Mouse (Mus musculus): ENCODE results near the gene Magea4. TPM values are rescaled to one million over a fixed set of nuclear protein-coding genes. Genes with fewer than 3 reads are reported as not detected.

Magea4 gene
- not detected for total RNA-seq (2018; cell fraction: chromatin; rRNA removed)
- total RNA-seq (2018; cell fraction: cytosol; rRNA removed): not detected
- not detected for total RNA-seq (2018; cell fraction: nucleus; rRNA removed)
- polyA plus RNA-seq (2018): not detected in 3 replicates

- WGBS (ENCODE audit: missing documents): 83% methylated on average over 2 of the region's 2 CpGs
- H3K79me2 ChIP-seq (ENCODE audit: inconsistent target): no peaks in the 10 kb centered on the region
- H3K27ac ChIP-seq: no peak within 1 kb of the TSS
- no peak within 1 kb of the TSS for H3K4me3 ChIP-seq (ENCODE audit: inconsistent target)
- H3K36me3 ChIP-seq (ENCODE audit: inconsistent target): no peaks in the 10 kb centered on the region
These were observed at the start of gene Magea4 for GRCm38 (mm10) chrX:72221717-72222116. TSS of gene Magea4 (plus strand) at chrX:72222017.

GRCm38 (mm10) chrX:72202944-72203554 lies 18.8 kb upstream of the Magea4 start:
- H3K4me3 ChIP-seq (ENCODE audit: inconsistent target): no peak overlapping the region
- no peaks in the 10 kb centered on the region for H3K36me3 ChIP-seq (ENCODE audit: inconsistent target)
- no peaks in the 10 kb centered on the region for H3K79me2 ChIP-seq (ENCODE audit: inconsistent target)
- 55% methylated on average over 4 of the region's 4 CpGs for WGBS (ENCODE audit: missing documents)
- H3K27ac ChIP-seq: no peak overlapping the region

- H3K4me3 ChIP-seq (ENCODE audit: inconsistent target): no peak overlapping the region
- 45% methylated on average over 8 of the region's 11 CpGs for WGBS (ENCODE audit: missing documents)
- H3K27ac ChIP-seq: no peak overlapping the region
- H3K79me2 ChIP-seq (ENCODE audit: inconsistent target): no peaks in the 10 kb centered on the region
- H3K36me3 ChIP-seq (ENCODE audit: inconsistent target): no peaks in the 10 kb centered on the region
These were observed 48.8 kb downstream of the Magea4 start for GRCm38 (mm10) chrX:72270637-72271036.

Other genes starting within 250 kb of the Magea4 start
- gene Fate1, start 249.0 kb upstream of the Magea4 start, polyA plus RNA-seq (2018): not detected in 3 replicates
- not detected in 3 replicates for gene Cnga2, start 230.2 kb upstream of the Magea4 start, polyA plus RNA-seq (2018)
- gene Gabre, start 52.8 kb downstream of the Magea4 start, polyA plus RNA-seq (2018): not detected in 3 replicates
- gene Magea10, start 164.8 kb downstream of the Magea4 start, polyA plus RNA-seq (2018): not detected in 3 replicates